Mouse (Mus musculus) E14TG2a.4 (cell line): ENCODE measurements around the gene Iqgap1.
A peak's percentile ranks its signal among the peaks of the same experiment; 100 is the strongest.

Experiments
- H3K27me3 ChIP-seq: 2 replicates; pipeline ENCODE4 v1.6.1; 2014; ENCODE audit warnings: low read length, control low read depth; ENCODE audit not compliant: insufficient read depth
- H3K36me3 ChIP-seq: 2 replicates; pipeline ENCODE4 v1.6.1; 2014; ENCODE audit warnings: low read length, control low read depth; ENCODE audit not compliant: insufficient read depth
- H3K4me1 ChIP-seq: replicated peaks from 2 replicates; pipeline ENCODE4 v1.6.1; 2014; ENCODE audit warnings: low read depth, low read length, control low read depth
- H3K4me3 ChIP-seq: replicated peaks from 2 replicates; pipeline ENCODE4 v1.5.1; 2014; ENCODE audit warnings: mild to moderate bottlenecking, low read length
- H3K9me3 ChIP-seq: 2 replicates; pipeline ENCODE4 v1.6.1; 2014; ENCODE audit warnings: low read length, control low read depth
- CTCF ChIP-seq: conservative IDR thresholded peaks from 2 replicates; pipeline ENCODE4 v1.5.1; 2014; ENCODE audit warnings: low read length
- NANOG ChIP-seq: IDR thresholded peaks from 2 replicates; pipeline ENCODE4 v1.6.1; 2014; ENCODE audit warnings: borderline replicate concordance, low read length, mixed read lengths
- POU5F1 ChIP-seq: IDR thresholded peaks from 2 replicates; pipeline ENCODE4 v1.6.1; 2014; ENCODE audit warnings: low read length, borderline replicate concordance

The Iqgap1 gene

DNA sequence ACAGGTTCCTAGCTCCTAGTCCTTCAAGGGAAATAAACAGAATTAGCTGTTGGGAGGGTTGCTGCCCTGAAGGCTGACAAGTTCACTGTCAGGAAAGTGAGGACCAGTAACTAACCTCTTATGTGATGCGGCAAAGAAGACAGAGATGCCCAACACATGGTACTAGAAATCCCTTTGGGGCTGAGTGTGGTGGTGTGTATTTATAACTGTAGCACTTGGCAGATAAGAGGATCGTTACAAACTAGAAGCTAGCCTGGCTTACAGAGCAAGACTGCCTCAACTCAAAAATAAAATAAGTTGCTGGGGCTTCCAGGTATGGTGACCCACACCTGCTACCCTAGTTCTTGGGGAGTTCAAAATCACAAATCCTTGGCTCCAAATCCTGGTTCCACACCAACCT is 23.5 kb upstream of the Iqgap1 start:
- Histone ChIP-seq H3K9me3 (no peaks in the 10 kb centered on the region), H3K4me1 (peaks cover 22% of the 10 kb centered on the region), H3K27me3 (no peaks in the 10 kb centered on the region), H3K36me3 (peaks cover 7% of the 10 kb centered on the region), H3K4me3 (no peak overlapping the region)
- TF ChIP-seq POU5F1 (no peak), NANOG (no peak), CTCF (no peak)

DNA sequence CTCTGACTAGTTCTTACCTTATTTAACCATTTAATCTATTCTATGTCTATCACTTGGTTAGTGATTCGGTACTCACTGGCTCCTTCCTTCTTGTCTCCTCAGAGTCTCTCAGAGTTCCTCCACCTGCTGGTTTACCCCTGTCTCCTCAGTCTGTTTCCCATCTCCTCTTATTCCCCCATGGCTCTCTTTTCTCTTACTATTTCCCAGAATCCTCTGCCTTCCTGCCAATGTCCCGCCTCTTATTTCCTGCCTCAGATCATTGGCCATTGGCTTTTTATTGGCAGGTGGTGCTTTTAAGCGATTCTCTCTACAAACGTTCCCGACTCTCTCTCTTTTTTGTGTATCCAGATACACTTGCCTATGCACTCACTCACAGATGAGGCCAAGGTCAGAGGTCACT is 20.9 kb upstream of the Iqgap1 start:
- Histone ChIP-seq H3K4me3 (peak overlapping the region; percentile 81), H3K36me3 (peaks cover 9% of the 10 kb centered on the region), H3K27me3 (no peaks in the 10 kb centered on the region), H3K4me1 (peaks cover 42% of the 10 kb centered on the region), H3K9me3 (no peaks in the 10 kb centered on the region)
- TF ChIP-seq NANOG (no peak), POU5F1 (no peak), CTCF (no peak)

DNA sequence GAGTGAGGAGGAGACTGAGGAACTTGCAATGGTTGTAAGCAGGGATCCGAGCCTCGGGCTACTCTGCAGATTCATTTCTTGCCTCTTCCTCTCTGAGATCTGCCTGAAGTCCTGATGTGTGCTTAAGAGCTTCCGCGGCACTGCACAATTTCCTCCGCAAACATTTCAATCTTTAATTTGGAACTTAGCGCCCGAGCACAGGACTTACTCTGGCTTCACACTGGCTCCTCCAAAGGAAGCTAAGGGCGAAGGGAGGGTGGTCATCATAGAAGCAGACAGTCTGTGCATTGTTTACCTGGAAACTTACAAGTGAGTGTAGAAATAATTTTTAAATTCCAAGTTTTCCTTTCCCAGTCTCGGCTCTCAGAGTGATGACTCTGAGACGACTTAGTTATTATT is 20.5 kb upstream of the Iqgap1 start:
- Histone ChIP-seq H3K4me3 (peak overlapping the region; percentile 81), H3K27me3 (no peaks in the 10 kb centered on the region), H3K36me3 (peaks cover 9% of the 10 kb centered on the region), H3K9me3 (no peaks in the 10 kb centered on the region), H3K4me1 (peaks cover 44% of the 10 kb centered on the region)
- TF ChIP-seq NANOG (no peak), POU5F1 (no peak), CTCF (no peak)

DNA sequence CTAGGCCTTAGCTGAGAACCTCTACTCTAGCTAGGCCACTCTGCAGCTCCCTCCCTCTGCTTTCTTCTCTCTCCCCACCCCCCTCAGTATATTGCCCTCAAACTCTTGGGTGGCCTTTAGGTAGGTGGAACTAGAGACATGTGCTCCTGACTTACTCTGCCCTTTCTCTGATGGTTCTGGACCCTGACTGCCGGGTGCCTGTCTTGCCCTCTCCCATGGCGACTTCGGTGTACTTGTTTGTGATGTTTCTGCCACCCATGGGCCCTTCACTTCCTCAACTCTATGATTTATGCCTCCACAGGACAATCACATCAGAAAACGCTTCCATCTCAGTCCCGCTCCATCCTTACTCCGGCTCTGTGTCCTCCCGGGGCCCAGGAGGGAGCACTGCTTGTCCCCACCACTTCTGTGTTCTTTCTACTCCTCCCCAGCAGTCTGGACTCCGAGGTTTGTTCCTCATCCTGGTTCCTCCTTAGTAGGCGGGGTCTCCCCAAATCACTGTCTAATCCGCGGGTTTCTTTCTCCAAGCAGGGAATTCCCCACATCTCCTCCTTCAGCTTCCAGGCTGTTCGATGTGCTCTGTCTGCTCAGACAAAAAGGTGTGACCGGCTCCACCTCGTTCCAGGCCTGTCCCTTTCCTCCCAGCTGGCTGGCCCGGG is 20.0 kb upstream of the Iqgap1 start:
- Histone ChIP-seq H3K4me3 (peak overlapping the region; percentile 81), H3K4me1 (peaks cover 49% of the 10 kb centered on the region), H3K9me3 (no peaks in the 10 kb centered on the region), H3K36me3 (peaks cover 9% of the 10 kb centered on the region), H3K27me3 (no peaks in the 10 kb centered on the region)
- TF ChIP-seq POU5F1 (no peak), CTCF (no peak), NANOG (no peak)

- TF ChIP-seq POU5F1 (no peak), NANOG (no peak), CTCF (no peak)
Measured at GRCm38 (mm10) chr7:80844691-80845090, 18.9 kb upstream of the Iqgap1 start.

DNA sequence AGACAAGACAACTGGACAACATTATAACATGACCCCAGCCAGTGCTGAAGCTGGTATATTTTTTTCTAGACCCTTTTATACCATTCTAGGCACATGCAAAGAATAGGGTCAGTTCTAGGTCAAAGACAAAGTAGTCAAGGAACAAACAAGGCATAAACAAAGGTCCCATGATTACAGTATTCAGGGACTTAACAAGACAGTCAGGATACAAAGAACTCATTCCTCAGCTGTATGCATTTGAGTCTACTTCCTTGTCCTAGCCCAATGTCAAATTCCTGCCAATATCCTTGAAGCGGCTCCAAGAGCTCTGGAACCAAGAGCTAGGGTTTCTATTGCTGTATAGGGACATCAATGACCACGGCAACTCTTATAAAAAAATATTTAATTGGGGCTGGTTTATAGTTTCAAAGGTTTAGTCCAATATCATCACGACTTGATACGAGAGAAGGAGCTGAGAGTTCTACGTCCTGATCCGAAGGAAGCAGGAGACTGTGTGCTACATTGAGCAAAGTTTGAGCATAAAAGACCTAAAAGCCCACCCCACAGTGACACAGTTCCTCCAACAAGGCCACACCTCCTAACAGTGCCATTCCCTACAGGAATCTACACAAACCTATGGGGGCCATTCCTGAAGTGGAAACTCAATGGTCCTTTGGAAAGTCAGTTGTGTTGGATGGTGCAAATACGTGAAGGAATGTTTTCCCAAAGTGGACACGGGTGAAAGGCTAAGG is 18.3 kb upstream of the Iqgap1 start:
- Histone ChIP-seq H3K4me3 (no peak overlapping the region), H3K9me3 (no peaks in the 10 kb centered on the region), H3K27me3 (no peaks in the 10 kb centered on the region), H3K36me3 (peaks cover 9% of the 10 kb centered on the region), H3K4me1 (peaks cover 56% of the 10 kb centered on the region)
- no peak for TF ChIP-seq CTCF
- no peak for TF ChIP-seq POU5F1
- TF ChIP-seq NANOG: peak; percentile 98

More at GRCm38 (mm10) chr7:80844691-80845090, 18.9 kb upstream of the Iqgap1 start:
- peaks cover 54% of the 10 kb centered on the region for H3K4me1 ChIP-seq
- H3K36me3 ChIP-seq: peaks cover 9% of the 10 kb centered on the region
- H3K9me3 ChIP-seq: no peaks in the 10 kb centered on the region
- H3K4me3 ChIP-seq: no peak overlapping the region
- no peaks in the 10 kb centered on the region for H3K27me3 ChIP-seq

DNA sequence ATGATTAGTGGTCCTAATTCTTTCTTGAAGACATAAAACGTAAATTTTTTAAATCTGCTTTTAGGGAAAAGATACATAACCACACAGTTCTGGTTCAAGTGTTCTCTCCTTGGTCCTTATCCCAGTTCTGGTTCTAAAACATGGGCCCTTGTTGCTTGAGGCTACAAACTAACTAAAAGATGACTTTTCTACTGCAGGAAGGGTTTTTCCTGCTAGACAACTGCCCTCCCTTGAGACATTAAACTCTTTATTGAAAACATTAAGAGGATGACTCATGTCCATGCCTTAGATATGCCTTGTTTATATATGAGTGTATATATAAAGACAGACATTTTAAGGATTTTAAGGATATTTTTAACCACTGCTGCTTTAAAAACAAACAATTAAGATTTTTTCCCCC is 17.4 kb upstream of the Iqgap1 start:
- no peaks in the 10 kb centered on the region for H3K27me3 ChIP-seq
- no peak overlapping the region for H3K4me3 ChIP-seq

GRCm38 (mm10) chr7:80842132-80842531 is 16.4 kb upstream of the Iqgap1 start:
- no peak for TF ChIP-seq CTCF
- TF ChIP-seq NANOG: no peak
- TF ChIP-seq POU5F1: no peak
- H3K4me1 ChIP-seq: peaks cover 73% of the 10 kb centered on the region
- H3K4me3 ChIP-seq: no peak overlapping the region
- H3K36me3 ChIP-seq: peaks cover 9% of the 10 kb centered on the region
- H3K9me3 ChIP-seq: no peaks in the 10 kb centered on the region
- 0 out of 2 replicates have a peak, but pooled peaks cover 3% of the 10 kb centered on the region for H3K27me3 ChIP-seq

More for the DNA sequence above, 17.4 kb upstream of the Iqgap1 start:
- peaks cover 9% of the 10 kb centered on the region for H3K36me3 ChIP-seq
- H3K9me3 ChIP-seq: no peaks in the 10 kb centered on the region
- peaks cover 65% of the 10 kb centered on the region for H3K4me1 ChIP-seq
- TF ChIP-seq POU5F1 (no peak), NANOG (no peak), CTCF (no peak)
